Mouse (Mus musculus) mouse embryonic stem cell (cell line): ENCODE data around the gene Lemd2.

Source experiments
- in situ Hi-C, 2 experiments: fragments of 300-500 bp; cut with MboI; formaldehyde crosslinking; loops; 1 replicate in 1 of 2; 3 replicates in 1 of 2; pipeline ENCODE4 v1.14.3; 2019 to 2020; ENCODE audit warnings: low sequenced_read_pairs in 2 of 2, low pct_unique_long_range_greater_than_20kb in 1 of 2, mixed read lengths in 1 of 2; ENCODE audit not compliant: unreplicated experiment in 1 of 2

The Lemd2 gene

DNA sequence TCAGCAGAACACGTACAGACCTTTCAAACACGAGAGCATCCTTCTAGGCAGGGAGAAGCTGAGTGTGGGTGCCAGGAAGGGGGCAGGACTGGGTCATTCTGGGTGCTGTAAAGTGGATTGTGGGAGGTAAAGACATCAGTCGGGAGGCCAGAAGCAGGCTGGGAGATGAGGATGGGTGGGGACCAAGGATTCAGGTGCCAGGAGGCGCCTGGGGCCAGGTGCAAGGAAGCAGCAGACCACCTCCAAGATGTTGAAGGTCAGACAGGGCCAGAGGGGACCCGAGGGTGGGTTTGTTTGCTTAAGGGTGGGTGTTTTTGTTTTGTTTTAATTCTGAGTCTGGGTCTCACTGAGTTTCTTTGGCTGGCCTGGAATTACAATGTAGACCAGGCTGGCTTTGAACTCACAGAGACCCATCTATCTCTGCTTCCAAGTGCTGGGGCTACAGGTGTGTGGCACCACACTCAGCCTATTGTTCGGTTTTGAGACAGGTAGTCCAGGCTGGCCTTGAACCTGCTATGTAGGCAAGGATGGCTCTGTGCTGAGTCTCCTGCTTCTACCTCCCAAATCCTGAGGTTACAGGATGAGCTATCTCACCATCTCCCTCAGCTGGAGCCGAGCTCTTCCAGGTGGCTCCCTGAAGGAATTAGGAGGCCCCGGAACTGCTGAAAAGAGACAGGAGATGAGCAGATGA, 26.3 kb upstream of the Lemd2 start:
- in situ Hi-C loops, result no loop called here

DNA sequence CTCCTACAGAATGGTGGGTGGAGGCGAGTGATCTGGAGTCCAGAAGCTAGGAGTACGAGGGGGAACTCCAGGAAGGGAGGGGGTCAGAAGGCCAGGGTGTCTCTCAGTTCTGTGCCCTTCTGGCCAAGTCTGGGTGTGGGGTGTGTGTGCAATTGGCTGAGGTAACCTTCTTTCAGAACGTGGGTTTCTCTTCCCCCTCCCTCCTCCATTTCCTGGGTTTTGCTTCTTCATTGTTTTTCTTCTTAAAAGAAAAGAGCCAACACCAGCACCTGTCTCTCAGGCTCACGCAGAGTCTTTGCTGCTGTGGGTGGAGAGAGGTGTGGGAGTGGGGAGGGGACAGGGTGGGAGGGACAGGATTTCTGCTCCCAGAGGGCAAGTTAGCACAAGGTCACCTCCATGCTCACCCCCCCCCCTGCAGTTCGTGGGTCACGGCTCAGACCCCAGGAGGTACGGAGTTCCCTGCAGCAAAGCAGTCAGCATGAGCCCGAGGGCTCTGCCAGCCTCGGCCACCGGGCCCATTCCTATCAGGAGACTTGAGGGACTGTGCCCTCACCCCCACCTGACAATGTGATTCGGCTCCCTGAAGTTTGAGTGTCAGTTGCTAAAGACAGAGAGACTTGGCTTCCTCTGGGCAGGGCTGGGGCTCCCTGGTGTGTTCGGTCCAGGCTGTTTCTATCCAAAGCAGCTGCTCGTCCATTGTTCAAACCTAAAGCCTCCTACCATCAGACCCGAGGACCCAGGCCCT, 25.6 kb upstream of the Lemd2 start:
- in situ Hi-C loops, result no loop called here

DNA sequence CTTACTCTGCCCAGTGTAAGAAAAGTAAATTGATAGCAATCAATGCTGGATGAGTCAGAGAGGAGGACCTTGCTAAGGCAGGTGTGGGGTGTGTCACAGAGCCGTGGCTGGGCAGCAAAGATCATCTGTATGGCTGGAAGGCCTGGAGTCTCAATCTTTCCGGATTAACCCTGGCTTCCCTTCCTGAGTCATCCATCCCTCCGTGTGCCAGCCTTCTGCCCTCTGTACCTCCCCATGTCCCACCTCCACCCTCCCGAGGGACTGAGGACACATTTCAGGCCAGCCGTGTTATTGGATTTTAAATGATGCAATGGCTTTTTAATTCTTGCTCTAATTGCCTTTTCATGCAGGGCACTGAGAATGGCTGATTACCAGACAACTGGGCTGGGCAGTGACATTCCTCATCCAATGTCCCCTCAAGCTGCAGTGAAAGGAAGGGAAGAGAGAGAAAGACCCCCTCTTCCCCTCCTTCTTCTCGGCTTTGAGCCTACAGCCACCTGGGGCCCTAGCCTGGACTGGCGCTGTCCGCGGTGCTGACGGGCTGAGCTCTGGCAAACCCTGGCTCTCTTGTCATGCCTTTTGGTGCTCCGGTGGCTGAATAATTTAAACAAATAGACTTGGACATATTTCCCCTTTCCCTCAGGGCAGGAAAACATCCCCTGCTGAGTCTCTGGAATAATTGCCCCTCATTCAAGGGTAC, 24.1 kb upstream of the Lemd2 start:
- in situ Hi-C loops, result no loop called here

- in situ Hi-C loops, result no loop called here
These were observed 23.0 kb upstream of the Lemd2 start for GRCm38 (mm10) chr17:27227258-27227657.

GRCm38 (mm10) chr17:27226701-27227100, 22.4 kb upstream of the Lemd2 start:
- in situ Hi-C loops, result no loop called here

DNA sequence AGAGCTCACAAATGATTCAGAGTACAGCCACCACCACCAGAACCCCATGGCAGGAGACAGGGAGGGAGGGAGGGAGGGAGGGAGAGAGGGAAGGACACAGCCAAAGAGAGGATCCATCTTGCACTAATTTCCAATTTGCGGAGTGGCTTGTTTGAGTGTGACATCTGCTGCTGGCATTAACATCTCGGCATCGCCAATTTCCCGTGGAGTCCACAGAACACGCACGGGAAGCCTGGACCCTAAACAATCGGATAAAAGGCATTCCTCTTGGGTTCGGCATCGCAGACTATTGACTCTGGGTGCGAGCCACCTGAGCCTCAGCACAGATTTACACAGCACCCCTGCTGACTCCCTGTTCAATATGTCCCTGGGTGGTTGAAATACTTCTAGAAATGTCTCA, 21.5 kb upstream of the Lemd2 start:
- in situ Hi-C loops, result no loop called here

DNA sequence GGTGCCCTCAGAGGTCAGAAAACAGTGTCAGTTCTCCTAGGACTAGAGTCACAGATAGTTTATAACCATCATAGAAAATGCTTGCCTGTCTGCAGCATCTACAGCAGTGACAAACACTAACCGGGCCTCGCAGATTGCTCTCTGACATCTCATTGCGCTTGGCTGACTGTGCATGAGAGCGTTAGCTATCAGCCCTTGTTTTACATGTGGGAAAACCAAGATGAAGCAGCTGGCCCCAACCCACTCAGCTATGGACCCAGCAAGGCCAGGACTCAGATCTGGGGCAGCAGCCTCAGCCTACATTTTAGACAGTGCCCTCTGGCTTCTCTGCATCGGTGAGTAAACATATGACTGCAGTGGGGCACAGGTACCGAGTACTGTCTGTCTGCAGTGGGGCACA, 19.6 kb upstream of the Lemd2 start:
- in situ Hi-C loops, result no loop called here

DNA sequence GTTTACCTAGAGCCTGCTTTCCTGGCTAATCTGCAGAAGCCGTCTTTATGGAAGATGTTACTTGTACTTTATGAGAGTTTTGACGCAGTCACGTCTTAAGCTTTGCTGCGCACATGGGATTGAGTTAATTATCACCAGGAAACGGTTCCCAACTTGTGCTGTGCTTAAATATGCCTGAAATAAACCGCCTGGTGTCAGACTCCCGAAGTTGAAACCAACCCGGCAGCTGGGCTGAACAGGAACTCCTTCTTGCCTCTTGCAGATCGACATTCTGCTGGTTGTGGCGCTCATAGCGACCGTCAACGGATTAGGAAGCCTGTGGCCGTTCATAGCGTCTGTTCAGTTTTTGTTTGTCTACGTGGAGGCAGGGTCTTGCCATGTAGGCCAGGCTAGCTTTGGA, 17.3 kb upstream of the Lemd2 start:
- in situ Hi-C loops, result no loop called here

DNA sequence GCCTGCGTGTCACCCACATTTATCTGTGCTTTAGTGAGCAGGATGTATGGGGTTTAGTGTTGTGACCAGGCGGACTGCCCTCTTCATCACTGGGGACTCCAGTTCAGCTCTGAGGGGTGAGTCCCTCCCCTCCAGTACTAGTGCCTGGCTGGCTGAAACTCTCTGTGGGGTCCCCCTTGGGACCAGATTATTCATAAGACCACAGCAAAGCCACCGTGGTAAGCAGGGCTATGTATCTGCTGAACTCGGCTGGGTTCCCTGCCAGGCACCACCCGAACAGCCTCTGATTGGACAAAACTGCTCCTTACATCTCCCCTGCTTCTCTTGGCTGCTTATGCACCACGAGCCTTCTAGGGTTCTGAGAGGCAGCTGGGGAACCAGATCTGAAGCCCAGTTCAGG, 14.6 kb upstream of the Lemd2 start:
- in situ Hi-C loops, result no loop called here

DNA sequence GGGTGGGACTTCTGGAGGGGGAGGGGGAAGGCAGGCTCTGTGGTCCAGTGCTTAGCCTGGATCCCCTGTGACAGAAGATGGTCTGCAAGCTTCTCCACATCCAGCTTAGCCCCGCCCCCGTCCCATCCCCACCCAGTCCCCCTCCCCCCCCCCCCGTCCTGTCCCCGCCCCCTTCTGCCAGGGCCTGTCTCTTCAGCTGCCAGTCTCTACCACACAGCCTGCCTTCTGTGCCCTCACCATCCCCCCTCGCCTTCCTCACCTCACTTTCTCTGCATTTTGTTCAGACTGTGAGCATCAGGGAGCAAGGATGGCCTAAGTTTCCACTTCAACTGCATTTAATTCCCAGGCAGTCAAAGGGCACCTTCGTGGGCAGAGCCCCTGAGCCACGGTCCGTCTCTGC, 14.1 kb upstream of the Lemd2 start:
- in situ Hi-C loops, result no loop called here

- in situ Hi-C loops, result no loop called here
These were observed 8.7 kb upstream of the Lemd2 start for GRCm38 (mm10) chr17:27212768-27213525.

GRCm38 (mm10) chr17:27212006-27212405, 7.7 kb upstream of the Lemd2 start:
- in situ Hi-C loops, result no loop called here

DNA sequence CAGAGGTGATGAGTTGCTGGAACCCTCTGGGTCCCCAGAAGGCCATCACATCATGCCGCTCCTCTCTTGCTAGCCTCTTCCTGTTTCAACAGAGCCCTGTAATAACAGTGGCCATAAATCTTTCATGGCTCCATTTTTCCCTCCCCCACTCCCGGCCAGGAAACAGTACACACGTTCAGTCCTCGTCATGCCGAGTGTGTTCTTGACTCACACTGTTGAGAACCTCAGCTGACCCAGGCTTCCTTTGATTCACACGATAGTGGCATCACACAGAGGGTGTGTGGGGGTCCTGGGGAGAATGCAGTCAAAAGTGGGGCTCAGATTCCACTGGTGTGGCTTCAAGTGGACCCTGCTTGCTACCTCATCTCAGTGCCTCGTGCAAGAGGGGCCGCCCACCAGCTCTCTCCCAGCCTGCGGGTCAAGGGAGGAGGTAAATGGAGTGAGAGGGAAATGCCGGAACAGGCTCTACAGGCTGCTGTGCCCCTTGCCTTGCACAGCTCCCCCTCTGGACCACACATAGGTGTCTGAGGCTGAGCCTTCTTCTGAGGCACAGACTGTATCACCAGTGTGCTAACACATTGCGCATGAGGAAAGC, 2.9 kb upstream of the Lemd2 start:
- in situ Hi-C loops, result no loop called here

GRCm38 (mm10) chr17:27203358-27204074, 753 bp downstream of the Lemd2 start:
- in situ Hi-C loops, result no loop called here

DNA sequence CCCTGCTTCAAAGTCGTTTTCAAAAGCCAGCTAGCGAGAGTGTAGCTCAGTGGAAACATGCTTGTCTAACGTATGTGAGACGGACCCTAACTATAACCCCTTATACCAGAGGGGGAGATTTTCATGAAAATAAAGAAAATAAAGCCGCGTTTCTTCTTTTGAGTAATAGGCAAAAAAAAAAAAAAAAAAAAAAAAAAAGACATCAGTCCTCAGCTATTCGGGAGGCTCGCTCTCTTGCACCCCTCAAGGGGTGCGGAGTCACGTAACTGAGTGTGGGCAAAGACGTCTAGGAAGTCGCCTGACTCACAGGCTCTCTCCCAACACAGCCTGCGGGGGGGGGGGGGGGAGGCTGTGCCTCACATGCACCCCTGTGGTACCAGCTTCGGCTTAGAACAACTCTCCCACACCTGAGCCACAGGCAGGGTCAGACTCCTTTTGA, 1.3 kb downstream of the Lemd2 start:
- in situ Hi-C loops, result no loop called here

GRCm38 (mm10) chr17:27201981-27202380, 2.3 kb downstream of the Lemd2 start:
- in situ Hi-C loops, result no loop called here

DNA sequence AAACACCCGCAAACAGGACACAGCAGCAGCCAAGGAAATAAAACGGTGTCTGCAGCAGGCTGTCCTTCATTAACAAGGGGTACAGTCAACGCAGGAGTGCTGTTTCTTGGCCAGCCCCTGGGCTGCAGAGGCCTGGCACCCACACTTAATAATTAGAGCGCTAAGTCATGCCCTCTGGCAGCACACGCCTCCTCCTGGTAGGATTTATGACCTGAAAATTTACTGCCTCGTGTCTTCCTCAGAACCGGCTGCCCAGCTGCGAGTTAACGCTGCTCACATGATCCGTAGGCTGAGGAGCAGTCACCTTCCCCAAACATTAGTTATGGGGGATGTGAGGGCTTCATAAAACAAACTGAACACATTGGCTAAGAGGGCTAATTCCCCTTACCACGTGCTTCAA, 3.5 kb downstream of the Lemd2 start:
- in situ Hi-C loops, result no loop called here

DNA sequence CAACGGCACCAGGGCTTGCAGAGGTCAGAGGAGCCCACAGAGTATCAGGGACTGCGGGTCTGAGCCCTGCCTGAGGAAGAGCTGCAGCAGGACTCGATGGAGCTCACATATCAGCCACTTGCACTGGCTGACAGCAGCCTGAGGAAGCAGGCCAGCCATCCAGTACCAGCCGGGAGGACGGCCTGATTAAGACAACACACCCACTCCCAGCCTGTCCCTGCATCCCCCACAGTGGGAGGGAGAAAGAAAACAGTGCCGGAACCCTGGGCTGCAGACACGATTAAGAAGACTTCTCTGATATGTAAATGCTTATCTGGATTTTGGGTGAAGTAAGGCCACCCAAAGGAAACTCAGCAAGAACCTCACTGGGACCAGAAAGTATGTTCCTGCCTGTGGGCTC, 4.4 kb downstream of the Lemd2 start:
- in situ Hi-C loops, result no loop called here
